In the genomic region with DNA sequence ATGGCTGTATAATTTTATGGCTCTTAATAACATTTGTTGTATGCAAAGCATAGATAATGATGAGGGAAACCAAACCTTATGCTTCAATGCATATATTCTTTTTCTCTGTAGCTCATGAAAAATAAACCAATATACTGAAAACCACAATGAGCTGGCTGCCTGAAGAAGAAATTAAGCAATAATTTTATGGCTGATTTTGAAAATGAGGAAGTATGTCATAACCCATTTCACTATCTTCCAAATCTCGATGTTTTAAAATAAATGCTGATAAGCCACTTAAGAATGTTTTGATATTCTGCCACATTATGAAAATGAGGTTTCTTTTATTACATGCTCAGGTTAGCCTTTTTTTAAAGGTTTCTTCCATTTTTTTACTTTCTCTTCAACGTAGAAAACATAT, we compare ENCODE assay signal across 24 mouse cellular contexts.
DNase-seq lines count a peak whose midpoint lies in the region; ATAC-seq and TF ChIP-seq lines count a peak whose summit lies in the region.
"Had no signal": no experiment of that assay in that cellular context is flagged by ENCODE, and none has a peak within 500 bp of the region (broad histone marks: within the 10 kb centered on the region; RNA-seq: fewer than 3 reads in every experiment).

No protein-coding gene starts in this region.

- 74% methylated on average over 2 of the region's 2 CpGs for WGBS in heart, embryonic 12.5 days
- WGBS in kidney, embryonic 15.5 days, result 80% methylated on average over 2 of the region's 2 CpGs

- no peak overlapping the region for H3K4me3 ChIP-seq in MEL (ENCODE audit: control insufficient read depth in 1 of 2, insufficient read depth in 1 of 2, low read depth in 2 of 2, low read length in 2 of 2)
- H3K4me3 ChIP-seq in heart, embryonic 12.5 days, result no peak overlapping the region
- H3K4me3 ChIP-seq in kidney, embryonic 15.5 days (replicated peaks), result no peak overlapping the region
- H3K4me3 ChIP-seq: embryonic facial prominence, embryonic 12.5 days; embryonic facial prominence, embryonic 15.5 days; gastrocnemius, adult 2 months; heart, embryonic 13.5 days; hindbrain, embryonic 10.5 days; hindbrain, embryonic 13.5 days had no signal

- TF ChIP-seq EP300 in MEL (IDR thresholded peaks at IDR 0.05; ENCODE audit: low read depth in 1 of 2, low read length in 2 of 2), result peak in 1 of 2 experiments; percentile 57; a peak in 1 of 4 replicates

- TF ChIP-seq CTCF in MEL (IDR thresholded peaks at IDR 0.05 in 2 of 3, conservative IDR thresholded peaks at IDR 0.05 in 1 of 3; ENCODE audit: control insufficient read depth in 1 of 3, insufficient read depth in 1 of 3, low read depth in 2 of 3, low read length in 3 of 3, poor library complexity in 1 of 3, severe bottlenecking in 1 of 3), result no peak

- ATAC-seq in granulocyte monocyte progenitor cell, adult 5-6 weeks (replicated peaks; ENCODE audit: poor library complexity, severe bottlenecking), result peak; percentile 96
- peak; percentile 77 for ATAC-seq in megakaryocyte, adult 5-6 weeks (ENCODE audit: poor library complexity, severe bottlenecking)
- no peak for ATAC-seq in heart, embryonic 12.5 days (ENCODE audit: insufficient number of reproducible peaks, low FRiP score)
- no peak for ATAC-seq in kidney, embryonic 15.5 days (replicated peaks; ENCODE audit: low FRiP score)
- ATAC-seq: forebrain, embryonic 14.5 days; forebrain, postnatal 0 days; hindbrain, embryonic 16.5 days; Patski had no signal

- TF ChIP-seq RAD21 in MEL (IDR thresholded peaks at IDR 0.05; ENCODE audit: low read depth, low read length), result no peak

- no peaks in the 10 kb centered on the region for H3K79me2 ChIP-seq in MEL (ENCODE audit: control insufficient read depth, insufficient read depth, low read length, poor library complexity)

- H3K27ac ChIP-seq in MEL (ENCODE audit: control insufficient read depth, low read depth, low read length), result no peak overlapping the region
- no peak overlapping the region for H3K27ac ChIP-seq in heart, embryonic 12.5 days (ENCODE audit: poor library complexity, severe bottlenecking)
- no peak overlapping the region for H3K27ac ChIP-seq in kidney, embryonic 15.5 days
- H3K27ac ChIP-seq: embryonic facial prominence, embryonic 12.5 days; embryonic facial prominence, embryonic 15.5 days; gastrocnemius, adult 2 months; heart, embryonic 13.5 days; hindbrain, embryonic 10.5 days; hindbrain, embryonic 13.5 days had no signal

- no peaks in the 10 kb centered on the region for H3K36me3 ChIP-seq in MEL (ENCODE audit: control insufficient read depth in 1 of 2, insufficient read depth in 2 of 2, low read length in 2 of 2)
- no peaks in the 10 kb centered on the region for H3K36me3 ChIP-seq in heart, embryonic 12.5 days
- H3K36me3 ChIP-seq in kidney, embryonic 15.5 days, result no peaks in the 10 kb centered on the region
- H3K36me3 ChIP-seq: embryonic facial prominence, embryonic 12.5 days; embryonic facial prominence, embryonic 15.5 days; heart, embryonic 13.5 days; hindbrain, embryonic 10.5 days; hindbrain, embryonic 13.5 days had no signal

- no peak overlapping the region for H3K9ac ChIP-seq in MEL (ENCODE audit: control insufficient read depth, low read depth, low read length, poor library complexity, severe bottlenecking)
- no peak overlapping the region for H3K9ac ChIP-seq in heart, embryonic 12.5 days
- H3K9ac ChIP-seq in kidney, embryonic 15.5 days, result no peak overlapping the region
- H3K9ac ChIP-seq: embryonic facial prominence, embryonic 12.5 days; embryonic facial prominence, embryonic 15.5 days; forebrain, postnatal 0 days; heart, embryonic 13.5 days; hindbrain, embryonic 13.5 days had no signal

- H3K9me3 ChIP-seq in MEL (replicated peaks; ENCODE audit: insufficient read depth, low read length), result no peaks in the 10 kb centered on the region
- H3K9me3 ChIP-seq in heart, embryonic 12.5 days (replicated peaks), result no peaks in the 10 kb centered on the region
- no peaks in the 10 kb centered on the region for H3K9me3 ChIP-seq in kidney, embryonic 15.5 days (replicated peaks)
- H3K9me3 ChIP-seq: embryonic facial prominence, embryonic 12.5 days; embryonic facial prominence, embryonic 15.5 days; heart, embryonic 13.5 days; hindbrain, embryonic 10.5 days; hindbrain, embryonic 13.5 days had no signal

- no peak for TF ChIP-seq POLR2A in MEL (IDR thresholded peaks at IDR 0.05; ENCODE audit: control insufficient read depth in 1 of 2, insufficient read depth in 1 of 2, low read depth in 1 of 2, low read length in 2 of 2, poor library complexity in 1 of 2)

- no peaks in the 10 kb centered on the region for H3K27me3 ChIP-seq in MEL (ENCODE audit: control insufficient read depth in 1 of 2, insufficient read depth in 2 of 2, low read length in 2 of 2)
- H3K27me3 ChIP-seq in heart, embryonic 12.5 days (replicated peaks), result no peaks in the 10 kb centered on the region
- no peaks in the 10 kb centered on the region for H3K27me3 ChIP-seq in kidney, embryonic 15.5 days
- H3K27me3 ChIP-seq: embryonic facial prominence, embryonic 12.5 days; embryonic facial prominence, embryonic 15.5 days; heart, embryonic 13.5 days; hindbrain, embryonic 13.5 days; Patski had no signal

- peak; percentile 20 for DNase-seq in MEL (ENCODE audit: low read depth, low spot score)
- no peak for DNase-seq in ovary, postnatal 36 days (ENCODE audit: low spot score)
- DNase-seq: adrenal gland, postnatal 10 days; adrenal gland, postnatal 36 days; cerebellum, adult 18-20 months; cerebellum, adult 9-10 months; cerebellum, postnatal 14 days; forebrain, postnatal 0 days; gastrocnemius, adult 2 months; gastrocnemius, postnatal 14 days; heart, adult 18-20 months; heart, postnatal 14 days had no signal

- H3K4me1 ChIP-seq in MEL (ENCODE audit: control insufficient read depth in 1 of 2, insufficient read depth in 2 of 2, low read length in 2 of 2), result 0 out of 4 replicates have a peak, but pooled peaks cover 0 to 2% of the 10 kb centered on the region in 2 experiments
- no peaks in the 10 kb centered on the region for H3K4me1 ChIP-seq in heart, embryonic 12.5 days (replicated peaks)
- no peaks in the 10 kb centered on the region for H3K4me1 ChIP-seq in kidney, embryonic 15.5 days
- H3K4me1 ChIP-seq: embryonic facial prominence, embryonic 12.5 days; embryonic facial prominence, embryonic 15.5 days; heart, embryonic 13.5 days; hindbrain, embryonic 10.5 days; hindbrain, embryonic 13.5 days had no signal

- H3K4me2 ChIP-seq in heart, embryonic 12.5 days, result no peak overlapping the region
- H3K4me2 ChIP-seq in kidney, embryonic 15.5 days, result no peak overlapping the region
- H3K4me2 ChIP-seq: embryonic facial prominence, embryonic 12.5 days; embryonic facial prominence, embryonic 15.5 days; heart, embryonic 13.5 days; hindbrain, embryonic 13.5 days had no signal

TF ChIP-seq in MEL, 35 proteins besides CTCF, POLR2A, EP300 and RAD21:
- peak; percentile 55; the same call in 1 of the 2 replicates for TF ChIP-seq GATA1 (IDR thresholded peaks at IDR 0.05; ENCODE audit: low read depth, low read length)
- no peak for TF ChIP-seq ZKSCAN1 (IDR thresholded peaks at IDR 0.05; ENCODE audit: low read depth, low read length)

Comparison
In these comparisons a context has a peak if more than half of its experiments do, and no peak if none do; other contexts are left out.
1. ATAC-seq: peak in granulocyte monocyte progenitor cell, adult 5-6 weeks (single experiment) and megakaryocyte, adult 5-6 weeks (single experiment); none in heart, embryonic 12.5 days (single experiment) and kidney, embryonic 15.5 days (single experiment).